Mouse (Mus musculus) spleen, adult 2 months (tissue): ENCODE measurements around the gene Cth. TPM values are rescaled to one million over a fixed set of nuclear protein-coding genes. Genes with fewer than 3 reads are reported as not detected.

Source experiments
- DNase-seq, 2 experiments: peaks; one replicate each; pipeline versions ENCODE4 v3.0.0 to v3.0.0-alpha.2; 2012 to 2021; ENCODE audit warnings: low spot score in 2 of 2, low read depth in 1 of 2
- H3K27ac ChIP-seq: fragments of 200-500 bp; 2 replicates; pipeline ENCODE4 v1.5.1; 2012; ENCODE audit warnings: low read length, inconsistent platforms; ENCODE audit not compliant: insufficient read depth
- H3K27me3 ChIP-seq: fragments of 200-500 bp; 2 replicates; pipeline ENCODE4 v1.6.1; 2012; ENCODE audit warnings: mild to moderate bottlenecking, moderate library complexity, low read length, inconsistent platforms; ENCODE audit not compliant: control insufficient read depth, insufficient read depth
- H3K36me3 ChIP-seq: fragments of 200-500 bp; 2 replicates; pipeline ENCODE4 v1.6.1; 2012; ENCODE audit warnings: mild to moderate bottlenecking, low read length, inconsistent platforms; ENCODE audit not compliant: control insufficient read depth, insufficient read depth
- H3K4me1 ChIP-seq: fragments of 200-500 bp; 2 replicates; pipeline ENCODE4 v1.6.1; 2011; ENCODE audit warnings: inconsistent platforms; ENCODE audit not compliant: control insufficient read depth, insufficient read depth, insufficient read length
- H3K4me3 ChIP-seq: fragments of 200-500 bp; 2 replicates; pipeline ENCODE4 v1.5.1; 2011; ENCODE audit warnings: mild to moderate bottlenecking, inconsistent platforms; ENCODE audit not compliant: insufficient read depth, insufficient read length; ENCODE audit errors: extremely low read depth
- CTCF ChIP-seq: fragments of 200-500 bp; IDR thresholded peaks from 2 replicates; pipeline ENCODE4 v1.5.1; 2011; ENCODE audit warnings: mild to moderate bottlenecking, inconsistent platforms; ENCODE audit not compliant: insufficient read depth, insufficient read length, insufficient replicate concordance; ENCODE audit errors: extremely low read depth
- POLR2A ChIP-seq: fragments of 200-500 bp; IDR thresholded peaks from 2 replicates; pipeline ENCODE4 v1.6.1; 2011; ENCODE audit warnings: low read depth, low read length, inconsistent platforms
- WGBS: fragments of 180-500 bp; shearing (Covaris S2); methylation state at CpG from one replicate; pipeline ENCODE4 v1.1.7; 2018; 5-methylcytosine and 5-hydroxymethylcytosine counted together
- polyA plus RNA-seq: library from polyadenylated mRNA; depleted of rRNA; stranded (reverse); fragments of >200 nt; gene quantifications from 2 replicates; pipeline ENCODE4 v1.2.3, GENCODE M21; 2012

The Cth gene
- polyA plus RNA-seq, 1 experiment, result 0.29 TPM

DNA sequence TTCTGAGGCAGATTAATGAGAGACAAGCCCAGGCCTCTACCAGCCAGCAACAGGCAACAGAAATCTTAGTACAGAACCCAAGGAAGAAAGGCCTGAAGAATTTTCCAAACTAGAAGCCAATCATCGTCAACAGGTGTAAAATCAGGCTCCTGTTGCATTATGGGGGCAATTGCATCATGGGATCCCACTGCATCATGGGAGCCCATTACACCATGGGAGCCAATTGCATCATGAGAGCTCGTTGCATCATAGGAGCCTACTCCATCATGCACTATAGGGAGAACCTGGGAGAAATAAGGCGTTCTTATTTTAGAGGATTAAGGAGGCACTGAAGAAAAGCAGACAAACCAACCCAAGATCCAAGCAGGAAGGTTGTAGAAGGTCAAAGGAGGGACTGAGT is 27.2 kb downstream of the Cth start:
- no peaks in the 10 kb centered on the region for H3K36me3 ChIP-seq
- TF ChIP-seq CTCF, result no peak
- TF ChIP-seq POLR2A, result no peak
- no peaks in the 10 kb centered on the region for H3K4me1 ChIP-seq
- no peak overlapping the region for H3K4me3 ChIP-seq
- 80% methylated on average over 3 of the region's 3 CpGs for WGBS
- no peak overlapping the region for H3K27ac ChIP-seq
- H3K27me3 ChIP-seq, result no peaks in the 10 kb centered on the region
- no peak for DNase-seq

DNA sequence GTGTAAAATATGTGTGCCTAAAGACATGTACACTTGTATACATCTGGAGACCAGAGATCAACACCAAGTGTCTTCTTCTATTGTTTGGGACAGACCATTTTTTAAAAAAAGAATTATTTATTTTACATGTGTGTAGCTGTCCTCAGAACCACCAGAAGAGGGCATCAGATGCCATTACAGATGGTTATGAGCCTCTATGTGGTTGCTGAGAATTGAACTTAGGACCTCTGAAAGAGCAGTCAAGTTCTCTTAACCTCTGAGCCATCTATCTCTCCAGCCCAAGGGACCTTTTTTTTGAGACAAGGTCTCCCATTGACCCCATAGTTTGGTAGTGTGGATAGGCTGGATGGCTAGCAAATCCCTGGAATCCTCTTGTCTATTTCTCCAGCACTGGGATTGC is 33.1 kb downstream of the Cth start:
- no peak for DNase-seq
- no peaks in the 10 kb centered on the region for H3K36me3 ChIP-seq
- H3K4me3 ChIP-seq, result no peak overlapping the region
- no peak overlapping the region for H3K27ac ChIP-seq
- H3K4me1 ChIP-seq, result no peaks in the 10 kb centered on the region
- no peaks in the 10 kb centered on the region for H3K27me3 ChIP-seq
- TF ChIP-seq POLR2A (no peak), CTCF (no peak)

DNA sequence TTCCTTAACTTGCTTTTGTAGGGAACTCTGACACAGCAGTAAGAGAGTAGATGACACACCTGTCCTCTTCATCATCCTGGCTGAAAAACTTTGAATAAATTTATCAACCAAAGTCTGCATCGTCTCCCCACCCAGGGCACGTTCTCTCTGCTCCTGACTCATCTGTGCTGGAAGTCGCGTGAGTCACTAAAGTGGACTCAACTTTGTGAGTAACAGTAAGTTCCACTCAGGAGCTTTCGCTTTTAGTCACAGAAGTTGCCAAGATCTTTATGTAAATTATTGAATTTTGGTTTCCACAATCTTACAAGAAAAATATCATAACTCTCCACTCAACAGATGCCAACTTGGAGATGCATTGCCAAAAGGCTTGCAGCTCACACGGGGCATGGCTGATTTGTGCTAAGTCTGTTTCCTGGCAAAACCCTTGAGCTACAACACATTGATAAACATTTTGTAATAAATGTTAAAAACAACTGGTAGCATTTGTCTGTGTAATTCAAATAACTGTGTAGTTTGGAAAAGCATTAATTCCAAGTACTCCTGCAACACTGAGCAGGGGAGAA is 40.7 kb downstream of the Cth start:
- DNase-seq, result no peak
- 85% methylated on average over 6 of the region's 6 CpGs for WGBS
- H3K4me3 ChIP-seq, result no peak overlapping the region
- no peaks in the 10 kb centered on the region for H3K36me3 ChIP-seq
- no peaks in the 10 kb centered on the region for H3K27me3 ChIP-seq
- H3K4me1 ChIP-seq, result no peaks in the 10 kb centered on the region
- no peak overlapping the region for H3K27ac ChIP-seq
- TF ChIP-seq POLR2A (no peak), CTCF (no peak)

DNA sequence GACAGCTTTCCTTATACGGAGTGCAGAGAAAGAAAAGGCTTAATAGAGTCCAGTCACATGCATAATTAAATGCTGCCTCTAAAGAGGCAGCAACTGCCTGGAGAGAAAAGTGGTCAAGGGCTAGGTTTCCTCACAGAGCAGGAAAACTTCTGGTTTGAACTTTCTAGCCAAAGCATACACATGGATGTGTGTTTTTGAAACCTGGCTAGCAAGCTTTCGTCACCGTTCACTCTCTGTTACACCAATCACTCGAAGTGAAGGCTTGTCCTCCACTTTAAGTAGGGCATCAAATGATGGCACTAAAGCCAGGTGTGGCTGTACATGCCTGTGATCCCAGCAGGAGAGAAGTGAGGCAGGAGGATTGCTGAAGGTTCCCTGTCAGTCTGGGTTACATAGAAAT is 41.8 kb downstream of the Cth start:
- Histone ChIP-seq H3K27me3 (no peaks in the 10 kb centered on the region), H3K36me3 (no peaks in the 10 kb centered on the region), H3K4me1 (no peaks in the 10 kb centered on the region), H3K4me3 (no peak overlapping the region), H3K27ac (no peak overlapping the region)
- TF ChIP-seq CTCF (no peak), POLR2A (no peak)
- no peak for DNase-seq
- WGBS, result 86% methylated on average over 4 of the region's 4 CpGs

DNA sequence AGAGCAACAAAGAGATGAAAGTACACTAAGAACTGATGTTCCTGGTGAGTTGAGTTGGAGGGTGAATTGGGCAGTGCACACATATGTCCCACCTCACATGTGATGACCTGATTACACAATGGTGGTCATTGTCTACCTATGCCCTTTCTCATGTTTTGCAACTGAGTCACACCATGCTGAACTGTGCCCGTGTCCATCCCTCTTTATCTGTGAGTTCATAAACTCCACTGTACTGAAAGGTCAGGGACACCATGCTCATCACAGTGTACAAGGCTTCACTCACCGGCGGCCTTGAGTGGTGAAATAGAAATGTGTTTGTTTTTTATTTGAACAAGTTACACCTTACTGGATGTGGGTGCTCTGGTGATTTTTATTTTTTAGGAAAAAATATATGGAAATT is 42.9 kb downstream of the Cth start:
- H3K27me3 ChIP-seq, result no peaks in the 10 kb centered on the region
- TF ChIP-seq POLR2A (no peak), CTCF (no peak)
- no peak overlapping the region for H3K4me3 ChIP-seq
- 92% methylated on average over 3 of the region's 3 CpGs for WGBS
- no peaks in the 10 kb centered on the region for H3K36me3 ChIP-seq
- H3K4me1 ChIP-seq, result no peaks in the 10 kb centered on the region
- DNase-seq, result no peak
- no peak overlapping the region for H3K27ac ChIP-seq

DNA sequence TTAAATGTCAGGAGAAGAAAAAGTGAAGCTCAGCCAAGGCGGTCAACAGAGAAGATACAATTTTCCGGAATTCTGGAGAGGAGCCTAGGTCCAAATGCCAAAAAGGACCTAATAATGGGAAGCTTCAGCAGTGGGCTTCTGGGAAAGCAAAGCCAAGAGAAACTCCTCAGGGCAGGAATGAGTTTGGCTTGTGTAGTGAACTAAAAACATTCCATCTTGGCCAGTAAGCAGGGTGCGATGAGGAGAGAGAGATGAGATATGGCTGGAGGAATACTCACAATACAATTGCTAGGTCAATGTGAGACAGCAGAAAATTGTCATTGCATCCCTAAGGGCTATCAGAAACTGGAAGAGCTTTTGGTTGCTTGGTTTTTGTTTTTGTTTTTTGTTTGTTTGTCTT is 43.9 kb downstream of the Cth start:
- no peak for DNase-seq
- TF ChIP-seq CTCF (no peak), POLR2A (no peak)
- H3K4me1 ChIP-seq, result no peaks in the 10 kb centered on the region
- H3K4me3 ChIP-seq, result no peak overlapping the region
- H3K36me3 ChIP-seq, result no peaks in the 10 kb centered on the region
- WGBS, result 92% methylated on average over 3 of the region's 3 CpGs
- no peaks in the 10 kb centered on the region for H3K27me3 ChIP-seq
- H3K27ac ChIP-seq, result no peak overlapping the region

DNA sequence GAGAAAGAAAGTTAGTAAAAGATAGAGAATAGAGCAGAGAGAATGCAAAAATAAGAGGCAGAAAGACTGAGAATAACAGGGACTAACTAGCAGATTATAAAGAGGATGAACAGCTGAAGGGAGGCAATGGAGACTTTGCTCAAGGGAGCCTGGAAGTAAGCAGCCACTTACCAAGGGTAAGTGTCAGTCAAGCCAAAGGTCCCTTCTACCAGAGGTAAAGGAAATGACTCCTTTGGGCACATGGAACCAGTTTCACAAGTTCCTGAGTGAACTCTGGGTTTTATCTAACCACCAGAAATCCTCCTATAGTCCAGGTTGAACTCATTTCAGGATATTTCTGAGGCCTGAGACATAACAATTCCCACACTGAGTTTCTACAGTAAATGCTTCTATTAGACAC is 47.0 kb downstream of the Cth start:
- no peak overlapping the region for H3K27ac ChIP-seq
- H3K4me1 ChIP-seq, result no peaks in the 10 kb centered on the region
- H3K36me3 ChIP-seq, result no peaks in the 10 kb centered on the region
- H3K27me3 ChIP-seq, result no peaks in the 10 kb centered on the region
- TF ChIP-seq POLR2A (no peak), CTCF (no peak)
- DNase-seq, result no peak
- H3K4me3 ChIP-seq, result no peak overlapping the region
